Mouse (Mus musculus): ENCODE data around the gene Prmt7. TPM values are rescaled to one million over a fixed set of nuclear protein-coding genes. Genes with fewer than 3 reads are reported as not detected.

Prmt7 gene
- total RNA-seq, 2 experiments from 2014 or later, result 34.2 to 38.2 TPM

GRCm38 (mm10) chr8:106278367-106279042, 67.8 kb downstream of the Prmt7 start:
- H3K27ac ChIP-seq, result no peak overlapping the region
- no peak for TF ChIP-seq CTCF (conservative IDR thresholded peaks at IDR 0.05)
- no peak for DNase-seq (ENCODE audit: low spot score in 2 of 2)
- H3K4me3 ChIP-seq, result no peak overlapping the region

- no peak overlapping the region for H3K4me3 ChIP-seq
- H3K27ac ChIP-seq, result no peak overlapping the region
- DNase-seq (ENCODE audit: low spot score in 2 of 2), result no peak
- no peak for TF ChIP-seq CTCF (conservative IDR thresholded peaks at IDR 0.05)
These were observed 69.4 kb downstream of the Prmt7 start for GRCm38 (mm10) chr8:106280154-106280553.

- TF ChIP-seq CTCF (conservative IDR thresholded peaks at IDR 0.05), result no peak
- Histone ChIP-seq H3K27ac (no peak overlapping the region), H3K4me3 (no peak overlapping the region)
- no peak for DNase-seq (ENCODE audit: low spot score in 2 of 2)
These were observed 70.1 kb downstream of the Prmt7 start for GRCm38 (mm10) chr8:106280844-106281243.

DNA sequence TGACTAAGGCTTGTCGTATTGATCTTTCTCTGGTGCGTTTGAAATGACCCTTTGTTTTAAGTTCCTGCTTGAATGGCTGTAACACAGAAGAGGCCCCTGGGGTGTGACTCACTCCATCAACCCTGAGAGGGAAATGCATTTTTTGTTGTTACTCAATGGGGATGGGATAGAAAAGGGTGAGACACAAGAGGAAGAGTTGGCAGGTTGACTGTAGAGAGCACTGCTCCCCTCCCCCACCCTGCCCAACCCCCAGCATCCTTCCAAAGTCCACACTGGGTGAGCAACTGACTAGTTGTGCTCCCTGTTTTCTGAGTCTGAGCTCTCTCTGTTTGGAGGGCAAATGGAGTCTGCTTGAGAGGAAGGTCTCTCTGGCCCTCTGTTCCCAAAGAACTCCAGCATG, 76.7 kb downstream of the Prmt7 start:
- DNase-seq (ENCODE audit: low spot score in 2 of 2), result no peak
- Histone ChIP-seq H3K27ac (peak overlapping the region; percentile 82), H3K4me3 (no peak overlapping the region)
- TF ChIP-seq CTCF (conservative IDR thresholded peaks at IDR 0.05), result no peak

- no peak for DNase-seq (ENCODE audit: low spot score in 2 of 2)
- H3K27ac ChIP-seq, result peak overlapping the region; percentile 79
- no peak overlapping the region for H3K4me3 ChIP-seq
- TF ChIP-seq CTCF (conservative IDR thresholded peaks at IDR 0.05), result no peak
These were observed 78.0 kb downstream of the Prmt7 start for GRCm38 (mm10) chr8:106288732-106289131.

- no peak for TF ChIP-seq CTCF (conservative IDR thresholded peaks at IDR 0.05)
- H3K27ac ChIP-seq, result peak overlapping the region; percentile 79
- H3K4me3 ChIP-seq, result no peak overlapping the region
- no peak for DNase-seq (ENCODE audit: low spot score in 2 of 2)
These were observed 78.7 kb downstream of the Prmt7 start for GRCm38 (mm10) chr8:106289464-106289863.

- no peak for TF ChIP-seq CTCF (conservative IDR thresholded peaks at IDR 0.05)
- no peak for DNase-seq (ENCODE audit: low spot score in 2 of 2)
- no peak overlapping the region for H3K4me3 ChIP-seq
- no peak overlapping the region for H3K27ac ChIP-seq
These were observed 82.0 kb downstream of the Prmt7 start for GRCm38 (mm10) chr8:106292484-106293396.

- Histone ChIP-seq H3K27ac (peak overlapping the region; percentile 56; the same call in 1 of the 2 replicates), H3K4me3 (no peak overlapping the region)
- TF ChIP-seq CTCF (conservative IDR thresholded peaks at IDR 0.05), result no peak
- no peak for DNase-seq (ENCODE audit: low spot score in 2 of 2)
These were observed 87.5 kb downstream of the Prmt7 start for GRCm38 (mm10) chr8:106298261-106298660.

DNA sequence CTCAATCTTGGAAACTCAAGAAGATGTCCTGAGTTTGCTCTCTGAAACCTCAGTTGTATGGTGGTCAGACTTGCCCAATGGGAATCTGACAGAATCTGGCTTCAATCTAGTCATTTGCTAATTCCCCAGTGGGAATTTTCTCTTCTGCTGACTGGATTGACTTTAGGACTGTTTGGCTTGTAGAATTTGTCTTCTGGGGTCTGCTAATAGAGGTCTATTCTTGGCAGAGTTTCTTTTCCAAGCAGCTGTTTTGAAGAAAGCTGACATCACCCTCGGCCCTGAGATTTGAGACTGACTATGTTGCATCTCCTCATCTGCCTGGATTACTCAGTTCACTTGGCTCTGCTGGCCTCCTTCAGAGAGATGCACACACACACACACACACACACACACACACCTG, 88.1 kb downstream of the Prmt7 start:
- Histone ChIP-seq H3K27ac (peak overlapping the region; percentile 56), H3K4me3 (no peak overlapping the region)
- TF ChIP-seq CTCF (conservative IDR thresholded peaks at IDR 0.05), result no peak
- no peak for DNase-seq (ENCODE audit: low spot score in 2 of 2)

DNA sequence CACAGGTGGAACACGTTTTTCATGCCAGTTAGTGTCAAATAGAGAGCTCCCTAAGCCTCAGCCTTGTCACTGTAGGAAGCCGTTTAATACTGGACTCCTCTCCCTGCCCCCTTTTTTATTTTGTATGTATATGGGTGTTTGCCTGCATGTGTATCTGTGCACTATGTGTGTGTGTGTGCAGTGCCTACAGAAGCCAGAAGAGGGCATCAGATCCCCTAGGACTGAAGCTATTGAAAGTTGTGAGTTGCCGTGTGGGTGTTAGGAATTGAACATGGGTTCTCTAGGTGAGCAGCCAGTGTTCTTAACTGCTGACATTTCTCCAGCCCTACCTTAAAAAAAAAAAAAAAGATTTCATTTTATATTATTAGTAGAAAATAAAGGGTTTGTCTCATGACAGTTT, 89.0 kb downstream of the Prmt7 start:
- DNase-seq (ENCODE audit: low spot score in 2 of 2), result no peak
- Histone ChIP-seq H3K27ac (no peak overlapping the region), H3K4me3 (no peak overlapping the region)
- peak; percentile 53 for TF ChIP-seq CTCF (conservative IDR thresholded peaks at IDR 0.05)

DNA sequence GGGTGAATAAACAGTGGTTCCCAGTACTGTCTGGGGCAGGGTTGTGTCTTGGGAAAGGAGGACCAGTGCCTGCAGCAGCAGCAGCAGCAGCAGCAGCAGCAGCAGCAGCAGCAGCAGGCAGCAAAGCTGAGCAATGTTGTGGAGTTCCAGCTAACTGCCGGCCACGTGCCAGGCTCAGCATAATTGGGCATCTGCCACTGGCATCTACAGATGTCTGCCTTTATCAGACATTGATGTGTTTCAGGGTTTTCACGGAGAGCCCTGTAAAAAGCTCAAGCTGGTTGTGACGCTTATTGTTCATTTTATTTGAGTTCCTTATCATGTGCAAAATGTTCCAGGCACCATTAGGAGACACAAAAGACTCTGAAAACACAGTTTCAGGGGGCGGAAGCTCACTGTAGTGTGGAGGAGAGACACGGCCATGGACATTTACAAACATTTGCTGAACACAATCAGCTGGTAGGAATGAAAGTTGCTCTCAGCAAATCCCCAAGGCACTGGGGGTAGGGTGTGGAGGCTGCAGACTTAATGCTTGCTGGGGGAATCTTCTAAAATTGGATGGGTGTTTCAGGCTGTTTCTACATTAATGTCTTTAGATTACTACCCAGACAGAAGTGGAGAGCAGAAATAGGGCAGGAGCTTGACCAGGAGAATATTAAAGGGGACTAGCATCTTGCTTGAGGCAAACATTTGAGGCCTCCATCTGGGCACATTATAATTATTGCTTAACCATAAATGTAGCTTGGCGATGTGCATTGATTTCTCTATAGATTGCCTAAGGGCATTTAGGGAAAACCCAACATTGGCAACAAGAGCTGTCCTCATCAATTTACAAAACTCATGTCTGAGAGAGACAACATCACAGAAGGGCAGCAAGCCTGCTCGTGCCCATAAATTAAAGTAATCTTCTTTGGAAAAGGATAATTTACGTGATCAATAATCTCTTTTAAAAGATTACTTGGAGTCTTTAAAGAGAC, 90.3 kb downstream of the Prmt7 start:
- no peak for TF ChIP-seq CTCF (conservative IDR thresholded peaks at IDR 0.05)
- Histone ChIP-seq H3K4me3 (no peak overlapping the region), H3K27ac (peak overlapping the region; percentile 80)
- peak; percentile 42 to 61 for DNase-seq (ENCODE audit: low spot score in 2 of 2)

Other genes with a start within 250 kb of the Prmt7 start
- 10 to 100 TPM; 19.4 to 26.6 TPM for gene Slc12a4, start 244.8 kb upstream of the Prmt7 start, total RNA-seq (2021)
- gene Dpep3, start 231.5 kb upstream of the Prmt7 start, total RNA-seq (2021), result not detected
- 10 to 100 TPM; 21.0 TPM for gene Dus2, start 219.6 kb upstream of the Prmt7 start, total RNA-seq (2021)
- gene Dpep2nb, start 205.0 kb upstream of the Prmt7 start, total RNA-seq (2021), result not detected
- gene Ddx28, start 199.1 kb upstream of the Prmt7 start, total RNA-seq (2021), result 10 to 100 TPM; 12.4 to 14.0 TPM
- 10 to 100 TPM; 12.4 to 12.7 TPM for gene Nfatc3, start 152.1 kb upstream of the Prmt7 start, total RNA-seq (2021)
- under 1 TPM; 0.39 to 0.67 TPM for gene Esrp2, start 74.0 kb upstream of the Prmt7 start, total RNA-seq (2021)
- gene Pla2g15, start 60.5 kb upstream of the Prmt7 start, total RNA-seq (2021), result 10 to 100 TPM; 21.7 to 21.8 TPM
- 10 to 100 TPM; 24.6 to 26.7 TPM for gene Slc7a6, start 42.1 kb upstream of the Prmt7 start, total RNA-seq (2021)
- 10 to 100 TPM; 25.8 to 30.4 TPM for gene Slc7a6os, start within 50 bp of the Prmt7 start, total RNA-seq (2021)
- gene Smpd3, start 127.1 kb downstream of the Prmt7 start, total RNA-seq (2021), result 10 to 100 TPM; 74.2 to 75.8 TPM
- gene Zfp90, start 204.4 kb downstream of the Prmt7 start, total RNA-seq (2021), result 10 to 100 TPM; 10.6 to 12.9 TPM

Measured in layer of hippocampus, adult 2 months (tissue).